Mouse (Mus musculus) urinary bladder, postnatal 4 days (tissue): ENCODE measurements around the gene Ppp1r13l.

Experiments
- DNase-seq, 2 experiments: peaks; one replicate each; pipeline ENCODE4 v3.0.0; 2021 to 2022; ENCODE audit warnings: low spot score in 2 of 2

Gene Ppp1r13l

DNA sequence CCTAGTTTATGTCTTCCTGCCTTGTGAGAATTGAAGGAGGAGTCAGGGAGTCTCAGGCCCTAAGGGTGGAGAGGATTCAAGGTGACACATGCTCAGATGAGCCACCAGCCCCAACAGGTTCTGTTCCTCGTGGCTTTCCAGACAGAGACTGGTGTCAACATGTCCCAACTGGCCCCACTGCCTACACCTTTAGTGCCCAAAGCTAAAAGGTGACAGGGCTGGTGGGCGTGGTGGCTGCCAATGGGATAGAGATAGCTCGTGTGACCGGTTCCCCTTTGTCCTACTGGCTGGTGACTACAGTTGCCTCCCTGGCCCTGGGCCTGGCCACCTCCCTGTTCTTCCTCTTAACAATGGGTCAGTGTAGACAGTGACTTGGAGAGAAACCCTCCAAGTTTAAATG lies 5.8 kb downstream of the Ppp1r13l start:
- DNase-seq = peak in 1 of 2 experiments; percentile 45

DNA sequence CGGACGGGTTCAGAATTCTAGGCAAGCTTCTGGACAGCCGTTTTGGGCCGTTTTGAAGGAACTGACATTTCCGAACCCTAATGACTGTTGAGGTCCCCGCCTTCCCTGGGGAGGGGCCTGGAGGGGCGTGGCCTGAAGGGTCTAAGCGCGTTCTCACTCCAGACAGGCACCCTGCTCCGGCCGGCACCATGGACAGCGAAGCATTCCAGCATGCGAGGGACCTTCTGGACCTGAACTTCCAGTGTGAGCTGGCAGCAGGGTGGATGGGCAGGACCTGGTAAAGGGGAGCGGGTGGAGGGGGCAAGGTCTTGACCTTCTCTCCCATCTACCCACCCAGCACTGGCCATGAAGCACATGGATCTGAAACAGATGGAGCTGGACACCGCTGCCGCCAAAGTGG lies 8.8 kb downstream of the Ppp1r13l start:
- no peak for DNase-seq

DNA sequence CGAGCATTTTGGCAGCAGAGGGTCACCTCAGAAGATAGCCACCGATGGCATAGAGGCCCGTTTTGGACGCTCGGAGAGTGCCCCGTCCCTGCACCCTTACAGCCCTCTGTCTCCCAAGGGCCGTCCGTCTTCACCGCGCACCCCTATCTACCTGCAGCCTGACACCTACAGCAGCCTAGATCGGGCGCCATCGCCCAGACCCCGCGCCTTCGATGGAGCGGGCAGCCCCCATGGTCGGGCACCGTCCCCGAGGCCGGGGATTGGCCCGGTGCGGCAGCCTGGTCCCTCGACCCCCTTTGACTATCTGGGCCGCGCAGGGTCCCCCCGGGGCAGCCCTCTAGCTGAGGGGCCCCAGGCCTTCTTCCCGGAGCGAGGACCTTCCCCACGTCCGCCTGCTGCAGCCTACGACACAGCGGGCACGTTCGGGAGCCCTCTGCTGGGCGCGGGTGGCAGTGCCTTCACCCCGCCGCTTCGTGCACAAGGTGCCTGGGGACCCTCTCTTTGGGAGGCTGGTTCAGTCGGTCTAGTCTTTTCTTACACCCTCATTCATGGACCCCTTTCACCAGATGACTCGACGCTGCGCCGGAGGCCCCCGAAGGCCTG lies 10.4 kb downstream of the Ppp1r13l start:
- peak in 1 of 2 experiments; percentile 74 for DNase-seq

DNA sequence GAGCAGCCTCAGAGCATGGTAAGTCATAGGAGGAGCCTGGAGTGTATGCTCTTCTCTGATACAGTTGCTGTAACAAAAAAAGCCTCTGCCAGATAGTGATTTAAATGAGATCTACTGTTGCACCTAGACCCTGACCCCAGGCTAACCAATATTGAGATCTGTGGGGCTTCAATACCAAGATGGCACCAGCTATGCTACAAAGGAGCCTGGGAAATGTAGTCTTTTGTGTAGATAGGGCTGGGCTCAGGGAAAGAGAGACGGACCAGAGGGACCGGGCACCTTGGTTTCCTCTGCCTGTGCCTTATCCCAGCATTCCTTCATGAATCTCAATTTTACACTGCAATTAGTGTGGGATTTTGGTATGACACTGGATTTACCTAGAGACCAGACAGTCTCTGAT lies 13.8 kb downstream of the Ppp1r13l start:
- no peak for DNase-seq

DNA sequence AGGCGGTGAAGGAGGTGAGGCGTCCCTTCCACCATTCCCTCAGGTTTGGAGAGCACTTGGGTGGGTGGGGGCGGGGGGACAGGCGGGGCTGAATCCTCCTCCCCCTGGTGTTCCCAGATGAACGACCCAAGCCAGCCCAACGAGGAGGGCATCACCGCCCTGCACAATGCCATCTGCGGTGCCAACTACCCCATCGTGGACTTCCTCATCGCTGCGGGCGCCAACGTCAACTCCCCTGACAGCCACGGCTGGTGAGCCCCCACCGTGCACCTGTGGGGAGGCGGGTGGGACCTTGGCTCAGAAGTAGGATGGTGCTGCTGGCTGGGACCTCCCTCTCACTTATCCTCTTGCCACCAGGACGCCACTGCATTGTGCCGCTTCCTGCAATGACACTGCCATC lies 15.8 kb downstream of the Ppp1r13l start:
- DNase-seq = no peak

GRCm38 (mm10) chr7:19376019-19376418 lies 16.5 kb downstream of the Ppp1r13l start:
- no peak for DNase-seq

DNA sequence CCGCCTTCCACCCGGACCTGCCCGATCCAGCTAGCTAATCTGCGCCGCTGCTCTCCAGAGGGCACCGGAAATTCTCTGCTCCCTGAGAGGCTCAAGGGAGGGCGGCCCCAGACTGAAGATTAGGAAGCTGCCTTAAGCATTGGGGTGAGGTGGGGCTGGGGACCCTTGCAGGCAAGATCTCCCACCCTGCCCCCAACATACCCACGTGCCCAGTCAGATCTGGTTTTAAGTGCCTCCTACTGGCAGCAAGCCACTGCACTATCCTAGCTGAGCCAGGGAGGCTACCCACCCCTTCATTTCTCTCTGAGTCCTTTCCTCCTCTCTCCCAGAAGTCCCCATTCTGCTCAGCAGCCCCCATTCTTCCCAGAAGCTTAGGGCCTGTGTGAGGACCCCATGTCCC lies 18.5 kb downstream of the Ppp1r13l start:
- DNase-seq = no peak

DNA sequence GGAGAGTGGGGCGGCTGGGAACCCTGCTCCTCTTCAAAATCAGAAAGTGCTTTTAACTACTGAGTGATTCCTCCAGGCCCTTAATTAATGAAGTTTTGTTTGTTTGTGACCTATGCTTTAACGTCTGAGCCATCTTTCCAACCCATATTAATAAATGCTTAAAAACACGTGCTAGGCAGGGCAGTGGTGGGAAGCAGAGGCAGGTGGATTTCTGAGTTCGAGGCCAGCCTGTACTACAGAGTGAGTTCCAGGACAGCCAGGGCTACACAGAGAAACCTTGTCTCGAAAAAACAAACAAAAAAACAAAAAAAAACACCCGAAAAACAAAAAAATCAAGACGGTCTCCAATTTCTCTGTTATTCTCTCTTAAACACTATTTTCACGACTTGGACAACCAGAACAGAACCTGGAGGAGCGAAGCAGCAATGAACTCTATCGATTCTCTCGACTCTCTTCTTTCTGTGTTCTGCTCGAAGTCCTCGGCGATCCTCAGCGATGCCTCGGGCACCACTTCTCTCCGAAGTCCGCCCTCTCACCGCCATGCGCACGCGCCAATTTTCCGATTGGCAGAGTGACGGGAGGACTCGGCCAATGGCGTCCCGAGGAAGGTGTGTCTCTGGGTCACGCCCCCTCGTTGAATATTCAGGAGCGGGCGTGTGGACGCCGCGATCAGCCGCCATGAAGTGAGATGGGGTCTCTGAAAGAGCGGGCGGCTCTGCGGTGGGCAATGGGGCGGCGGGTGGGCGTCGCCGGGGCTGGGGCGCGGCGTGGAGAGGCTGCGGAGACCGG lies 22.0 kb downstream of the Ppp1r13l start, which contains the start of gene Ercc2:
Gene Ercc2, plus strand, starts transcription at position 634 of the 789 bp plus-strand sequence.
- peak; percentile 99 for DNase-seq

DNA sequence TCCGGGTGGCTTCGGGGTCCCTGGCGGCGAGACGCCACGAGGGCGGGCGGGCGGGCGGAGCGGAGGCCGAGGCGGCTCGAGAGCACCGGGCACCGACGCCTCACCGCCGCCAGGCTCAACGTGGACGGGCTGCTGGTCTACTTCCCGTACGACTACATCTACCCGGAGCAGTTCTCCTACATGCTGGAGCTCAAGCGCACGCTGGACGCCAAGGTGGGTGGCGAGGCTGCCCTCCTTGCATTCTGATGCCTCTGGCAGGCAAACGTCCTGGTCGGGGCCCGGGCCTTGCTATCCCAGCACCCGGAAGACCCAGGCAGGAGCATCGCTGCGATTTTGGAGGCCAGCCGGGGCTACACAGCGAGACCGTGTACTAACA lies 22.6 kb downstream of the Ppp1r13l start:
- no peak for DNase-seq

GRCm38 (mm10) chr7:19383708-19384107 lies 24.2 kb downstream of the Ppp1r13l start:
- no peak for DNase-seq

DNA sequence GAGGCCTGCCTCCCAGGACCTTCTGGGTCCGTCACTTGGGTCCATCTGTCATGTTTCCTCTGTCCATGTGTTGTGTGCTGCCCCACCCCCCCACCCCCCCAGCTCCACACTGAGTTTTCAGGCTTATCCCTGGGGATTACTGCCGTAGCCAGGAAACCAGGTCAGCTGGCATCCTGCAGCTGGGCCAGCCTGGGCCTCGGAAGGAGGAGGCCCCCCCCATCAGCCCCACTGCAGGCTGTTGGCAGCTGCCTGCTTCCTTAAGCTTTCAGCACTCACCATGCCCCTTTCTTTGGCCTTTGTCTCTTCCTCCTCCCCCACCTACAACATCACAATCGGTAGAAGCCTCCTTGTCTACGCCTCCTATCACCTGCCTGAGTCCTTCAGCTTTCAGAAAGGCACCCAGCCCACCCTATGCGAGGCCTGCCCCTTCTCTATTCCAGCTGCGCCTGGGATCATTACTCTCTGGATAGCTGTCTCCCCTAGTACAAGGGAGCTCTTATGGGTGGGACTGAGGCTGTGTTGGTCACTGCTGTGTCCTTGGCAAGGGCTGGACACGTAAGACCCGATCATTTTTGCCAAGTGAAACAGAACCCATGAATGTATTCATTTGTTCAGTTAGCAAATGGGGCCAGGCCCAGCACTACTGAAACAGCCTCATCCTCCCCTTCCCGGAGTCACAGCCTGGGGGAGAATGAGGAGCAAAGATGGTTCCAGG lies 29.3 kb downstream of the Ppp1r13l start:
- DNase-seq = no peak

DNA sequence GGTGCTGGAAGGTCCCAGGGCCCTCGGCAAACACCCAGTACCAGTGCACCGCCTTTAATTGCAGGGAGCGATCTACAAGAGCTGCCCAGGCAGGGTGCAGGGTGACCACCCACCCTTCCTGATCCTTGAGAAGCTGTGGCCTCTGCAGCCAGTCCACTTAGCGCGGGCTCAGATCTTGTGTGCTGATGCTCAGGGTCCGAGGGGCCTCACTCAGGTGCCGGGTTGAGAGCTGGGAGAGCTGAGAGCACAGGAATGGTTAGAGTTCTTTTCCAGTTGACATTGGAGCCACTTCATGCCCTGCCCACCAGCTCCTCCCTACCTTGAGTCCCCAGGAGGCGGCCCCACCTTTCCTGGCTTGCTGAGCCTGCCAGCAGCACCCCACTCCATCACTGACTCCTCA lies 34.9 kb downstream of the Ppp1r13l start:
- no peak for DNase-seq

GRCm38 (mm10) chr7:19399496-19400280 lies 40.1 kb downstream of the Ppp1r13l start:
- peak in 1 of 2 experiments; percentile 51 for DNase-seq

- DNase-seq = no peak
Observed at GRCm38 (mm10) chr7:19400946-19401345, 41.4 kb downstream of the Ppp1r13l start.

DNA sequence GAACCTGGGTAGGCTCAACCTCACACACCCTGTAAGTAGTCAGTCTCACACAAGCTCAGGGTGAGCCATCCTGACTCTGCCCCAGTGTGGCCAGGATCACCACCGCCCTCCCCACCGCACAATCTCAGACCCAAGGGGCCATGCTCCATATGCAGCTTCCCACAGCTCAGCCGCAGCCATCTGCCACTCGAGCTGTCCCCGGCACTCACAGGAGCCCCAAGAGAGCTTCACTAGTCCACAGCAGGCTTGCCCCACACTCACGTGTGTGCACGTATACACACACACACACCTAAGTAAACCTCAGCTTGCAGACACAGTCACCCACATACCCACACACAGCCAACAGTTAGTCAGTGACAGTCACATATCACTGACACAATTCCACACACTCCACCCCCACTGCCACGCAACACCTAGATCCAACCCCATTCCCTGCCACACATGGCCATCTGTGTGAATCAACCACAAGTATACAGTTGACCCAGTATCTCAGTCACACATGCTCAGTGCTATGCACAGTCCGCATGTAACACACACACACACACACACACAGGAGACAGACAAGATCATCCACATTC lies 43.1 kb downstream of the Ppp1r13l start:
- no peak for DNase-seq

GRCm38 (mm10) chr7:19403731-19404296 lies 44.3 kb downstream of the Ppp1r13l start, which contains the start of gene Klc3:
Gene Klc3 (minus strand): TSS chr7:19404104.
- peak in 1 of 2 experiments; percentile 68 for DNase-seq

DNA sequence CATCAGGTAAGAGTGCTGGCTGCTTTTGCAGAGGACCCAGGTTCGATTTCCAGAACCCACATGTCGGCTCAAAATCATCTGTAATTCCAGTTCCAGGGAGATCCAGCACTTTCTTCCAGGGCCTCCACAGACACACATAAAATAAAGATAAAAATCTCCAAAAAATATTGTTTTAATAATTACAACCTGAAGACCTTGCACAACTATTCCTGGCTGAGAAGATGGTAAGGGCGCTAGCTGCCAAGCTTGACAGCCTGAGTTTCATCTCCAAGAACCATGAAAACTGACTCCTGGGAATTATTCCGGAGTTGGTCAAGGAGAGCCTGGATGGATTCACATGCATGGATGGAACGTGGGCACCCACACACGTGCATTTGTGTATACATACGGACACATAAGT lies 44.9 kb downstream of the Ppp1r13l start, which contains the start of gene Ckm:
Gene Ckm, plus strand, starts transcription at position 301 of the 400 bp plus-strand sequence.
- DNase-seq = no peak

DNA sequence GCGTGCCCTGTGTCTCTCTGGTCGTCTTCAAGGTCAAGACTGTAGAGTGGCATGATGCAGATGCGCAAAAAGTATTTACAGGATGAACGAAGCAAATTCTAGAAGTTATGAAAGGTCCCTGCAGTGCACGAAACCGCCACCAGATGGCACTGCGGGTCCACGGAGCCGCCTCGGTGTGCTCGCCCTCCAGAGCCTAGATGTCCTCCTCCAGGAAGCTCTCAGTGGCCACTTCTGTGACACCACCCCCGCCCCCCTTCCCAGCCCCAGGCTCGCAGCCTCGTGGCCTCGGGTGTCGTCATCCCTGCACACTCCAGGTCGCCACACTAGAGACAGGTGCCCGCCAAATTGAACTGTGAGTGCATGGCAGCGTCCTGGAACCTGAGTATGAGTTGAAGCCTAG lies 45.9 kb downstream of the Ppp1r13l start:
- peak; percentile 63 to 87 for DNase-seq

DNA sequence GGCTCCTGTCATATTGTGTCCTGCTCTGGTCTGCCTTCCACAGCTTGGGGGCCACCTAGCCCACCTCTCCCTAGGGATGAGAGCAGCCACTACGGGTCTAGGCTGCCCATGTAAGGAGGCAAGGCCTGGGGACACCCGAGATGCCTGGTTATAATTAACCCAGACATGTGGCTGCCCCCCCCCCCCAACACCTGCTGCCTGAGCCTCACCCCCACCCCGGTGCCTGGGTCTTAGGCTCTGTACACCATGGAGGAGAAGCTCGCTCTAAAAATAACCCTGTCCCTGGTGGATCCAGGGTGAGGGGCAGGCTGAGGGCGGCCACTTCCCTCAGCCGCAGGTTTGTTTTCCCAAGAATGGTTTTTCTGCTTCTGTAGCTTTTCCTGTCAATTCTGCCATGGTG lies 50.2 kb downstream of the Ppp1r13l start:
- DNase-seq = no peak

DNA sequence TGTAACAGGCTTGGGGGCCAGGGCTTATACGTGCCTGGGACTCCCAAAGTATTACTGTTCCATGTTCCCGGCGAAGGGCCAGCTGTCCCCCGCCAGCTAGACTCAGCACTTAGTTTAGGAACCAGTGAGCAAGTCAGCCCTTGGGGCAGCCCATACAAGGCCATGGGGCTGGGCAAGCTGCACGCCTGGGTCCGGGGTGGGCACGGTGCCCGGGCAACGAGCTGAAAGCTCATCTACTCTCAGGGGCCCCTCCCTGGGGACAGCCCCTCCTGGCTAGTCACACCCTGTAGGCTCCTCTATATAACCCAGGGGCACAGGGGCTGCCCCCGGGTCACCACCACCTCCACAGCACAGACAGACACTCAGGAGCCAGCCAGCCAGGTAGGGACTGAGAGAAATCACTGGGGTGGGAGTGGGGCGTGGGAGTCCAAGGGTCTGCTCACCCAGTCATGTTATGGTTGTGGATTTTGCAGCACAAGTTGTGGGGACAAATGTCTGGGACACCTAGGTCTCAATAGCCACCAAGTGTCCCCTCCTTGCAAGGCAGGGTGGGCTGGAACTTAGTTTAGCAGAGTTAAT lies 51.3 kb downstream of the Ppp1r13l start:
- peak in 1 of 2 experiments; percentile 61 for DNase-seq

DNA sequence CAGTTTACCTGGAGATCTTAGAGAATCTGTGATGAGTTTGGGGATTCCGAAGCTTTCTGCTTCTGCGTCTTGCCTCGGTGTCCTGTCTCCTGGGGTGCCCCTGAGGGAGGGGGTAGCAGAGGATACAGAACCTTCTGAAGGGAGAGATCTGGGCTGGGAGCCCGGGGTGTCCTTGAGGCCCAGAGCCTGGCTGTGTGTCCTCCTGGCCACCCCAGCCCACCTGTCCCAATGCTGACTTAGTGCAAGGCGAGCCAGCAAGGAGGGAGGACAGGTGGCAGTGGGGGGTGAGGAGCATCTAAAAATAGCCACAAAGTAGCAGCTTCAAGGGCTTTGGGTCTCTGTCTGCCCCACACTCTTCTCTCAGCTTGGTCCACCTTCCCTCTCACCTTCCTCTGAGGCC lies 52.2 kb downstream of the Ppp1r13l start:
- DNase-seq = no peak
